Mouse (Mus musculus): Measurements from ENCODE around the gene Coro1c.

The Coro1c gene

DNA sequence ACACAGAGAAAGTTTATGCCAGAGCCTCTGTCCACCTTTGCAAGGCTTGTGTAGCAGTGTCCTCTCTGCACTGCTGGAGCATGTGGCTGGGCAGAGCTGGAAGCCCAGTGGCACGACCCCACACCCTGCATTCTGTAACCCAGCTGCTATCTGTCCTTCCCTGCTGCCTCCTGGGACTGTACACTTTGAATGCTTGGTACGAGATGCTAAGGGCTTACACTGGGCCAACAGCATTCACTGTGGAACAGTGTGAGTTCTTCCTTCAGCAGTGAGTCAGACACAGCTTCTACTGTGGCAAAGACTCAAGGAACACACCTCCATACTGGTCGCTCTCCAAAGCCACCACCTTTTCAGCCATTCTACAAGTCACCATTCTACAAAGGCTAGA, 25.2 kb downstream of the Coro1c start:
- no peak for DNase-seq

DNA sequence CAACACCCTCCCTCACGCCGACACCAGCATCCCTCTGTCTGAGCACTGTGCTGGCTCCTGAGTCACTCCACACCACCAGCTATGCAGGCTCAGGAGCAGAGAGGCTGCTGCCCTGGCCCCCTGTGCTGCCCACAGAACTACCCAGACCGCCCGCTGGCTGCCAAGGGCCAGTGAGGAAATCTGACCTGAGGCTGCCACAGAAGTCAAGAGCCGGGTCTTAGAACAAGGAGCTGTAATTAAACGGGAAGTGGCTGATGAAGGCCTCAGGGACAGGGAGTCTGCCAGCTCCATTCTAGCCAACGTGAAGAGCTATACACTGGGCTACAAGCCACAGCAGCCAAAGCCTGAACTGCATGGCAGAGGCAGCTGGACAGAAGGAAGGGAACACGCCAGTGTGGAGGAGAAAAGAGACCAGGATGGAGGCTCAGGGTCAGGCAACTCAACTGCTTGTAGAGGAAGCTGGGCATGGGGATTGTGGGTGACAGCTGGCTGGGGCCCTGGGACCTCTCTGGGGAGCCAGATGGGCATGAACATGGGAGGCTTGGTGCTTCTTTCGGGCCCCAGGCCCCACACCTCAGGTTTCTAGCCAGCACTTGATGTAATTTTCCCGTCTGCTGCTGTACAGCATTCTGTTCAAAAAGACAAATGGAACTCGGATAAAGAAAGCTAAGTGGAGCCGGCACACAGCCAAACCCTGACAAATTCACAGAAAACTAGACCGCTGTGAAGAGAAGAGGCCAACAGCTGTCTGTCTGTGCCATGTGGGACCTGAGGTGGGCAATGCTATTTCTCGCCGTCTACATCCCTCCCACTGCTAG, 25.8 kb downstream of the Coro1c start:
- no peak for DNase-seq

DNA sequence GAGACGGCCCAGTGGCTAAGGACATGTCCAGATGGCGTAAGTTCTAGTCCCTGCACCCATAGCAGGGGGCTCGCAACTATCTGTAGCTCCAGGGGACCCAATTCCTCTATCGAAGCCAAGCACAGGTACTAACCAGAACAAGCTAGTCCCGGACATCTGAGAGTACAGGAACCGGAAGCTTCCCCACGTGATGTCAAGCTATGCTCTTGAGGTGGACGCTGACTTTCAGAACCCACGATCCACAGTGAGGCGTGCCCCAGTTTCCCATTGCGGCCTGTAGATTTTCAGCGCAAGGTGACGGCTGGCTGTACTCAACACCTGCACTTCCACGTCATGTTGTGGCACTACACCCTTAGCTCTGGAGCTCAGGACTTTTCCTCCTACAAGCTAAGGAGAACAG, 27.4 kb downstream of the Coro1c start:
- DNase-seq: no peak

DNA sequence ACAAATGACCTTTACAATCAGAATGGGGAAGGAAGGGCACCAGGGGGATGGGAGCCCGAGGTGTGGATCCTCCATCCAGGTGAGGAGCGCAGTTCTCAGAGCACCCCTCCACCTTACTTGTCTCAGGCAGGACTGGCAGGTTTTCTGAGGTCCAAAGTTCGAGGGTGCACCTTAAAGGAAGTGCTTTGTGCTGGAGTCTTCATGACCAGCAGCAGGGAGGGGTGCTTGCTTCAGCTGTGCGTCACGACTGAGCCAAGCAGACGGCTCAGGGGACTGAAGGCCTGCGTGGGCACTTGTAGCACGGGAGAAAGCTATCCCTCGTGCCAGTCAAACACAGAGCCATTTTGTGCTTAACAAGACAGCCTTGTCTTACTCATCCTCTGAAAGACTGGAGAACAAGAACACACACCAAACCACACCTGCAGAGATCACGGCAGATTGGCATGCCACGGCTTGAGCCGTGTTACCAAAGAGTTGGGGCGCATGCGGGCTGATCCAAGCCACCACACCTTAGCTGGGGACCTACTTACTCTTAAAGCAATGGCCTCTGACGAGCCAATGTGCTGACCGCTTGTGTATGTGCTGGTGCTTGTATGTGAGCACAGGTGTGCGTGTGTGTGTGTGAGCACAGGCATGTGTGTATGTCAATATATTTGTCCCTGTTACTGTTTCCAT, 29.5 kb downstream of the Coro1c start:
- DNase-seq: no peak

DNA sequence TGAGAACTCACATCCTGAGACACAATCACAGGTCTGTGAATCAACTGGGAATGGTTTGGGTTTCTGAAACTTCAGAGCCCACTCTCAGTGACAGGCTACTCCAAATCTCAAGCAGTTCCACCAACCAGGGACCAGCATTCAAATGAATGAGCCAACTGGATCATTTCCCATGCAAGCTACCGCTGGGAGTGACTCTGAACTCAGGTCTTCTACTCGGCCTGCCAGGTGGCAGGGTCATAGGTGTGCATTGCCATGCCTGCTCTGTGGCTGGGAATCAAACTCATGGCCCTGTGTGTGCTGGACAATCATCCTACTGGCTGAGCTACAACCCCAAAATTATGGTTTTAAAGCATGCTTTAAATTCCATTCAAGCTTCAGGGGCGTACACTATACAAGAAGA, 31.0 kb downstream of the Coro1c start:
- no peak for DNase-seq

DNA sequence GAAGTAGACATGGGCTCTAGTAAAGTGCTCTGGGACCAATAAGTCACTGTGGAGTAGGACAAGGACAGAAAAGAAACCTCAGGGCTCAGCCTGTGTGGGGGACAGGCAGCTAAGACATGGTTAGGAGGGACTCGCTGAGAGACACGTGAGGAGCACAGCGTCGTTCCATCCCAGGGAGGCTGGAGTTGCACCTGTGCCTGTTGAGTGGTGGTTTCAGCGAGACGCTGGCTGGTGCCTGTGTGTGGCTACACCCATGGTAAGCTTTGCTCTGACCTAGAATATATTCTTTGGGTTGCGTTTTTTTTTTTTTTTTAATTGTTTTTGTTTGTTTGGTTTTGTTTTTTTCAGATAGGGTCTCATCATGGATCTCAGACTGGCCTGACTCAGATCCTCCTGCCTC, 32.4 kb downstream of the Coro1c start:
- DNase-seq: no peak

DNA sequence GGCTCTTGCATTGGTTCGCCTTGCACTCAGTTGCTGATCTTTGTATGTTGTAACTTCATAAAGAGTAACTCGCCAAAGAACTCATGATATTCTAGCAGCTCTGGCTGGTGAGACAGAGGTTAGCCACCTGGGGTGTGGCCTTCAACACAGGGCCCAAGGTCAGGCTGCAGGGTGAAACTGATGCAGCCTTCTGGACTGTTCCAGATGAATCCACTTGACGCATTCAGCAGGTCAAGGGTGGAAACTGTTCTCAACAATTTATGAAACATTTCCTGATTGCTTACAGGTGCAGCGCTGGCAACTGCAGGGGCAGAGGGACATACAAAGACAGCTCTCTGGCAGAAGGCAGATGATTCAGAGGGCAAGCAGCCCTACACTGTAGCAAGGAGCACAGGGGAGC, 32.9 kb downstream of the Coro1c start:
- no peak for DNase-seq

DNA sequence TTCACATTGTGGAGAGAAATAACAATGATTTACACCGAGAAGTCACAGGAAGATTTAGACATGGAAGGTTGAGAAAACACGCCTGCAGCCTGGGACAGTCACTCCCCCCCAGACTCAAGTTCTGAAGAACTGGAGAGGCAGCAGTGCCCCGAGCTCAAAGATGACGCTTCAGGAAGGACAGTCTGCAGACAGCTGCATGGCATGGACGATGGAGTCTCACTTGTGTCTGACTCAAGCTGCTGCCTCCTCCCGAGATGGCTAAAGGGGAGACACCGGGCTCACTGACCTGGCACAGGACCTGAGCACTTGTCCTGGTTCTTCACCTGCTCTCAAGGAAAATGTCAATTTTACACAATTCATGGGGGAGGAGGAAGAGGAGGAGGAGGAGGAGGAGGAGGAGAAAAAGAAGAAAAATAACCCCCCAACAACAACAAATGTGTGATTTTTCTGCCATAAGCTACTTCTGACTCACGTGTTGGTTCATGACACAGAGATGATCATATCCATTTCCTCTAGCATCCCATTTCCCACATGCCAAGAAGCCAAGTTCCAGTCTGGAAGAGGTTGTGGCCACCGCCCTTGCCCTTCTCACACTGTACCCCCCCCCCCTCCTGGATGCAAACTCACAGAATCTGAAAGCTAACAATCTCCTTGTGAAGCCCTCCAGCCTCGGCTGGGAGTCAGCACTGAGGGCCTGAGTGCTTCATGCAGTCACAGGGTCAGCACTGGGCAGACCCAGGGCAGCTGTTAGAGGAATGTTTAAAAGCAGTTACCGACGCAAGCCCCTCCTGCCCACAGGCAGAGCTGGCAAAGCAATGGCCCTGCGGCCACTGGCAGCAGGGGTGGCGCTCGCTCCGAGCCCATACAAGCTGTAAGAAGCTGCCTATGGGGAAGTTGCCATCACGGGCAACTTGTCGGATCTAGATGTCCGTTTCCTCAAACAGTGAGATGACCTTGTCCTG, 34.2 kb downstream of the Coro1c start:
- DNase-seq: no peak

DNA sequence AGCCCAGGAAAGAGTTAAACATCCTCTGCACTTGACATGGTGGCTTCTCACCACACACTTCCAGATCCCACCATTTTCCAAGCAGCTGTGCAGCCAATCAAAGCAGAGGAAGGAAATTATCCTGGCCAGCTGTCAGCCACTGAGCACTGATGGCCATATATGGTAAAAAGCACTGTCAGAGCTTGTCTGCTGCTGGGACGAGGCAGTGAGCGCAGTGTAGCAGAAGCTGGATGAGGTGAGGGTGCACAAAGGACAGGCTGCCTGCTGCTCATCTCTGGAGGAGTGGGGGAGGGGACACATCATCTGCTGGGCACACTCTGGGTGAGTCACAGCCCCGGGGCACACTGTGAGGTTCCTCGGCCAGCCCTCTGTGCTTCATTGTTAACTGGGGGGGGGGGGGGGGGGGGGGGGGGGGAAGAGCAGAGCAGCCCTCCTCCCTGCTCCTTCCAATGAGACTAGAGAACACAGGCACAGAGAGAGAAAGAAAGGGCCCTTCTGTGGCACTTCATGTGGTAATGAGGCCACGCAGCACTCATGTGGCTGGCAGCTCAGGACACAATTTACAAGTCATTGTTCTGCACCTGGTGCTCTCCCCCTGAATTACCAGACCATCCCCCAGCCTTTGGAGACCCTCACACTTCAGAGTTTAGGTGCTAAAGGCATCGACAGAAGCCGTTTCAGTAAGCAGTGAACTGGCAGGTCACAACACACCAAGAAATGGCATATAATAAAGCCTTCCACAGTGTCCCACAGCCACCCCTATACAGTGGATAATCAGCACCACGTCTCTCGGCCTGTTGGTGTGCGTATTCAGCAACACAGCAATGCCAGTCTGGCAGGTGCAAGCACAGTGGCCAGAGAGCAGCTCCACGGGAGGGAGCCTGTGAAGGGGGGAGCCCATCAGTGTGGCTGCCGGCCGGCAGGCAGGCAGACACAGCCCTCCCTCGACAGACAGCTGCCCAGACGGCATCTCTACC, 35.3 kb downstream of the Coro1c start:
- peak; percentile 17 to 32 for DNase-seq

DNA sequence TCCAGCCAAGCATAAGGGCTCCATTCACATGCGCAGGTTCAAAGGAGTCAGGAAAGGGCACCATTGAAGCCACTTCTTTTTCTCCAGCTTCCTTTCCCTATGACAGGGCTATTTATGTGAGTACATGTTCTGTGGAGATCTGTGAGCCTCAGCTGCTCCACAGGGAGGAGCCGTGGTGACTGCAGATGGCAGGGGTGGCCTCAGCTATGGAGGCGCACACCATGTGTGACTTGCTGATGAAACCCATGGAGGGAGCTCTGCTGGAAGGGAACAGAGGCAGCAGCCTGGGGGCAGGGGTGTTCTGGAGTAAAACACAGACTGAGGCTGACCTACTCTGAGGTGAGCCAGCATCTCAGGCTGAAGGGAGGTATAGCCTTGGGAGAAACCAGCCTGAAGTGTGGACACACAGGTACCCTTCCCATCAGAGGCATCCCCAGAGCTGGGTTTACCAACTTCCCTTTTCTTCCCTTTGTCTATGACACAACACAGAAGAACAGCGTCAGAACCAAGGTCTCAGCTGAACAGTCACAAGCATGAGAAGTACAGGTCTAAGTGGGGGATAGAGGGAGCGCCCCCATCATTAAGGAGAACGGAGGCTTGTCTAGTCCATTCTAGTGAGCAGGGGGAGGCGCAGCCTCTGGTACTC, 36.5 kb downstream of the Coro1c start:
- DNase-seq: no peak

DNA sequence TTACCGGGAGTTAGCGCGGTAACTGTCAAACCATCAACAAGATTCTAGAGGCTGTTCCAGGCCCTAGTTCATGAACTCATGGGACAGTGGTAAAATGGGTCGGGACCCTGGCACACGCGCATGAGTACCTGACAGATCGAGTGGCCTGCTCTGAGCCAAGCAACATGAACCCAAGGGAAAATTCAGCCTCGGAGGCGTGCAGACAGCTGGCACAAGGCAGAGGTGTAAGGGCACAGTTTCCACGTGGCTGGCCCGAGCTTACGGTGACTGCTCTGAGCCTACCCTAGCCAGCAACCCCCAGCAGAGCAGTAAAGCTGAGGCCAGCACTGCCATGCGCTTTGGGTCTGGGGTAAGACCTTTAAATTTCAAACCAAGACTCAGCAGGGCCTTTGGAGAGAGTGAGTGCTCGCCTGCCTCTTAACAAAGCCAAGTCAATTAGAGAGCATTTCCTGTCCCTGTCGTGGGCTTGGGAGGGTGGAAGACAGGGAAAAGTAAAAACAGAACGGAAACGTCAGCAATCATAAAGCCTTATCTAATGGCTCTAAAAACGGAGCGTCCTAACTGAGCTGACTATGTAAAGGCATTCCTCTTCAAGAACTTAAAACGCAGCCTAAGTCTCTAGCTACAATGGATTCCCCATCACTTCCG, 38.0 kb downstream of the Coro1c start:
- DNase-seq: no peak

DNA sequence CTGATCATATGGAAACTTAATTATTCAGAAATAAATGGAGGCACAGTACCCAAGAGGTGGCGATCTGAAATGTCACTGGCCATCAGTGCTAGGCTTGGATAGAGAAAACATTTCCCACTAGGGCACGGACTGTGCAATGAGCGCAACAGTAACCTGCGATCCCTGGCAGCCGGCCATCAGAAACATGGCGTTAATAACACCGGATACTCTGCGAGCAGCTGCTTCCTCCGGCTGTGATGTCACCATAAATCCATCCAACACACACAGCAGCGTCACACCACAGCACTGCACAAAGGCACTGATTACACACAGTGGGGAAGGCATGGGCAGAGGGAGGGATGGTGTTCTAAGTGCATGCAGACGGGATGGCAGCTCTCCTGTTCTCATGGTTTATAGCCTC, 39.4 kb downstream of the Coro1c start:
- DNase-seq: no peak

DNA sequence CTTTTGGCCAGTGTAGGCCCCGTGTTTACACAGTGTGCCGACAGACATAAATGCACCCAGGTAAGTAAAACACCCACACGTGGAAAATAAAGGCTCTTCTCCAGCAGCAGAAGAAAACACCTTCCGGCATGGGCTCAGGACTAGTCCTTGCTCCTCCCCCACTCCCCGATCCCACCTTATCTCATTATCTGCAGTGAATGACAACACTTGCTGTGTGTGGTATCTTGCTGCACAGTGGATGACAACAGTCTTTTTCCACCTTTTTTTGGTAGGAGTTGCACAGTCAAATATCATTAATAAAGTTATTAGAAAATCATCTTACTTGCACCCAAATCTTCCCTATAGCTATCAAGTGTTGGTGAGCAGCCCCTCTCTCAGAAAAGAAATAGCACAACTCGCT, 43.6 kb downstream of the Coro1c start:
- DNase-seq: no peak

DNA sequence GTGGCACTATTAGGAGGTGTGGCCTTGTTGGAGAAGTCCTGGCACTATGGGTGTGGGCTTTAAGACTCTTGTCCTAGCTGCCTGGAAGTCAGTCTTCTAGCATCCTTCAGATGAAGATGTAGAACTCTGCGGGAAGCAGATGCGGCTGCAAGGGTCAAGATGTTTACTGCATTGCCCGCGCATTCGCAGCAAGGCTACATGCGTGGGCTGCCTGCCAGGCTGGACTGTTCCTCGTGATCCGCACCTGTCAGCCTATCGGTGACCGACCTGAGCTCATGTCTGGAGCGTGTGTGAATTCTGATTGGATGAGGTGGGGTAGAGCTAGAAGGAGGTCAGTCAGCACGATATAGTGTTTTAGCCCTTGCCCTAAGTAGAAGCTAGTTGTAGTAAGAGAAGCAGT, 44.6 kb downstream of the Coro1c start:
- DNase-seq: no peak

DNA sequence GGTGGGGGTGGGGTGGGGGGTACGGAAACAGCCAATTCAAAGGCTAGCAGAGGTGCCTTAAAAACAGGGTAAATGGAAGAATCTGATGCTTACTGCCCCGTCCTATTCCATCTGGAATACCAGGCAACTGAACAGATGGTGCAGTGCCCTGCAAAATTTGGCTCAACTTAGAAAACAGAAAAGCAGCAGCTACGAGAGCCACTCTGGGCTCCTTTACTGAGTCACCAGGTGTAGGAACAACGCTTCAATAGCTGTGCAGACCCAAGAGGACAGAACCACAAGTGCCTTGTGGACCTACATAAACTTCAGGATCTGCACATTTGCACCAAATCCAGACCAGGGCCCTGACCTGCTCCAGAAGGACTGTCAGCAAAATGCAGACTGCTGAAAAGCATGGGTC, 46.1 kb downstream of the Coro1c start:
- no peak for DNase-seq

DNA sequence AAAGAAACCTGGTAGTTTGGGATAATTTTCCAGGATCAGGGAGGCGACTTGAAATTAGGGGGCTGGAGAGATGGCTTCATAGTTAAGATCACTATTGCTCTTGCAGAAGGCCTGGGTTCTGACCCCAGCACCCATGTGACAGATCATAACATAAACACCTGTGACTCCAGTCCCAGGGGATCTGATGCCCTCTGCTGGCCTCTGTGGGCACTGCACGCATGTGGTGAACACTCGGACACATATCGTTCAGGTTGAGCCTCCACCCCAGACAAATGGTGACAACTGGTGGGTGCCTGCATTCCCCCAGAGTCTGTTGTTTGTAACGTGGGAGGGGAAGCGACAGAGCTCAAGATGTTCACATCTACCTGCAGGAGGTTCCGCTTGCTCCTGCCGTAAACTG, 47.3 kb downstream of the Coro1c start:
- DNase-seq: peak in 1 of 2 experiments; percentile 29

DNA sequence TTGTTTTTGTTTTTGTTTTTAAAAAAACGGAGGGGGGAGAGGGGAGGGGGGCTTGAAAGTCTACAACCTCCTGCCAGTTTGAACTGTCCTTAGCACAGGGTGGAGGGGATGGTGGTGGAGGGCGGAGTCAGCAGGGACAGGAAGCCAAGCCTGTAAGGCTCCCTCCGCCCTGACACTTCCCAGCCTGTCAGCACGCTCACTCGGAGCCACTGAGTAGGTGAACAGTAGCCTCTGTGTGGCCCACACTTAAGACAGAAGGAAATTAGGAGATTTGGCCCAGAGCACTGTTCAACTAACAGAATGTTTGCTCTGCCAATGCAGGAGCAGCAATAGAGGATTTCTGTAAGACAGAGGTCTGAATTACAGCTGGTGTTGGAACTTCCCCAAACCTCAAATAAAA, 49.6 kb downstream of the Coro1c start:
- DNase-seq: peak in 1 of 2 experiments; percentile 31

DNA sequence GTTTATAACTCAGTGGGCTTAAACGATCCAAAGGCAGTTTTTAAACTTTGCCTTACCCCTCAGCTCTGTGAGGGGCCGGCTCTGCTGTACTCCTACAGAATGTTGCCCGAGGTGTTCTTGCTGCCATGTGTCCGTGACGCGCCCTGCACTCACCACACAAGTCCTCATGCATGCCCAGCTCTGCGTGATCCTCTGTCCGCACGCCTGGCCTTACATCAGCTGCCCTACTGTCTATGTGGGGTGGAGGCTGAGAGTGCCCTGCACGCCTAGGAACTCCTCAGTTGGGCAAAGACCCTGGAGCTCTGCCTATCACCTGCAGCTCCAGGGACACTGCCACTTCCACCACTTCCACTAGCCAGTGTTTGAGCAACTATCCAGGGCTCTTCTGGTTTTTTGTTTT, 50.0 kb downstream of the Coro1c start:
- no peak for DNase-seq

DNA sequence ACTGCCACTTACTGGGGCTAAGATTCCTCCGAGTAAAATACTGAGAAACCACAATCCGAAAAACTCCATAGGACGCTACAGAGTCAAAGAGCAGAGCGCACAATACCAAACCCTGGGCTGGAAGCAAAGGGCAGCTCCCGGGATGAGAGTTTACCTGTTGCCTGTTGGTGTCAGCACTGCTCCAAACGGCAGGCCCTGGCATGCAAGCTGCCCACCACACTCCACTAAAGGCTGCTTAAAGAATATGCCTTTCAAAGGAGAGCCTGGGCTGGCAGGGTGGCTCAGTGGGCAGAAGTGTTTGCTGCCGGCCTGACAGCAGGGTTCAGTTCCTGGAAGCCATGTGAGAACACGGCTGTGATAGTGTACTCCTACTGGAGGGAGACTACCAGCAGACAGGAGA, 50.9 kb downstream of the Coro1c start:
- DNase-seq: no peak

DNA sequence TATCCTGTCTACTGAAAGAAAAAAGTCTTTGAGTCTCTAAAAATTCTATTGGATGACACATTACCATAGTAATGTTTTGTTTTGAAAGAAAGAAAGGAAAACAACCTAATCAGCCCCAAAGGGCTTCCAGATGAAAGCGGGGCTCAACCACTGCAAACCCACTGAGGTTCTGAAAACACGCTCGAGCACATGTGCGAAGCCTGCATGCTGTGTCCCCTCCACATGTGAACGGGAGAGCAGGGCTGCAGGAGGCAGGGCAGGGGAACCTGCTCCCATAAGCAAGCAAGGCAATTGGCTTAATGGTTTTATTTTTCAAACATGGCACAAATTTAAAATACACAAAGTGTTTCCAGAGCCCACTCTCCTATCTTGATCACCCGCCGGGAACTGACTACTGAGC, 51.9 kb downstream of the Coro1c start:
- no peak for DNase-seq

DNA sequence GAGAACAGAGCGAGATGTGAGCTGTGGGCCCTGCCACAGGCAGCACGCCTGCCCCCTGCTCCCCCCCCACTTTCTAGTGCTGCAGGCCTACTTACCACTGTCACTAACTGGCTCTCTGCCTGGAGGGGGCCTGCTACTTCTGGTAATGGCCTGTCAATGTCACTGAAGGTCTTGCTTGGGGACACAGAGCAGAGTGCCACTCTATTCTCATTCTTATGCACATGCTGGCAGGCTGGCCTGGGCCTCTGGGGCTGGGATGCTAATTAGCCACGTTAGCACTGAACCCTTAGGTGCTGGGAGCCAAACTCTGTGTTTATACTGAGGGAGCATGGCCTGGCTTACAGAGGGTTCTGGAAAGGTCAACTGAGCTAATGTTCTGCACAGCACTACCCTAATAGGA, 52.9 kb downstream of the Coro1c start:
- DNase-seq: no peak

Measured in thymus, adult 18-20 months (tissue).